Mouse (Mus musculus): ENCODE measurements around the gene AI837181.
"Not testable (repeated sequence)": the region's sequence is repeated elsewhere in the genome, so short reads cannot be mapped to it uniquely, and the experiment has no call there.

Gene AI837181

GRCm38 (mm10) chr19:5424782-5425741, at the start of gene AI837181, which contains the start of gene Drap1:
AI837181 (plus strand) TSS chr19:5425144.
Drap1 (minus strand) TSS chr19:5424979.
- peak; percentile 88 to 90 for DNase-seq (ENCODE audit: low spot score in 2 of 2)

- DNase-seq (ENCODE audit: low spot score in 2 of 2), result no peak
Measured at GRCm38 (mm10) chr19:5377446-5377845, 47.5 kb upstream of the AI837181 start.

GRCm38 (mm10) chr19:5383326-5383725, 41.6 kb upstream of the AI837181 start:
- DNase-seq (ENCODE audit: low spot score in 2 of 2), result no peak

- no peak for DNase-seq (ENCODE audit: low spot score in 2 of 2)
Measured at GRCm38 (mm10) chr19:5384715-5385114, 40.2 kb upstream of the AI837181 start.

GRCm38 (mm10) chr19:5388011-5388441, 36.9 kb upstream of the AI837181 start:
- no peak for DNase-seq (ENCODE audit: low spot score in 2 of 2)

GRCm38 (mm10) chr19:5388588-5389242, 36.2 kb upstream of the AI837181 start, which contains the start of gene Sart1:
Sart1 (minus strand) TSS chr19:5388703.
- DNase-seq (ENCODE audit: low spot score in 2 of 2), result peak; percentile 82 to 95

GRCm38 (mm10) chr19:5389647-5390046, 35.3 kb upstream of the AI837181 start:
- peak; percentile 27 to 43 for DNase-seq (ENCODE audit: low spot score in 2 of 2)

GRCm38 (mm10) chr19:5390416-5390815, 34.5 kb upstream of the AI837181 start:
- DNase-seq (ENCODE audit: low spot score in 2 of 2), result no peak

GRCm38 (mm10) chr19:5392892-5393291, 32.1 kb upstream of the AI837181 start:
- DNase-seq (ENCODE audit: low spot score in 2 of 2), result peak; percentile 42 to 54

GRCm38 (mm10) chr19:5394168-5394567, 30.8 kb upstream of the AI837181 start:
- no peak for DNase-seq (ENCODE audit: low spot score in 2 of 2)

GRCm38 (mm10) chr19:5395371-5395770, 29.6 kb upstream of the AI837181 start:
- DNase-seq (ENCODE audit: low spot score in 2 of 2), result no peak

GRCm38 (mm10) chr19:5401073-5401472, 23.9 kb upstream of the AI837181 start:
- not testable (repeated sequence) for DNase-seq (ENCODE audit: low spot score in 2 of 2)

- no peak for DNase-seq (ENCODE audit: low spot score in 2 of 2)
Measured at GRCm38 (mm10) chr19:5402293-5402692, 22.7 kb upstream of the AI837181 start, which contains the start of gene Tsga10ip. Tsga10ip (minus strand) TSS chr19:5402526.

- DNase-seq (ENCODE audit: low spot score in 2 of 2), result no peak
Measured at GRCm38 (mm10) chr19:5405924-5406323, 19.0 kb upstream of the AI837181 start.

GRCm38 (mm10) chr19:5406531-5407126, 18.3 kb upstream of the AI837181 start:
- DNase-seq (ENCODE audit: low spot score in 2 of 2), result not testable (repeated sequence)

- DNase-seq (ENCODE audit: low spot score in 2 of 2), result no peak
Measured at GRCm38 (mm10) chr19:5407133-5407532, 17.8 kb upstream of the AI837181 start.

- no peak for DNase-seq (ENCODE audit: low spot score in 2 of 2)
Measured at GRCm38 (mm10) chr19:5408057-5409001, 16.6 kb upstream of the AI837181 start.

- DNase-seq (ENCODE audit: low spot score in 2 of 2), result no peak
Measured at GRCm38 (mm10) chr19:5409068-5409467, 15.9 kb upstream of the AI837181 start.

- DNase-seq (ENCODE audit: low spot score in 2 of 2), result no peak
Measured at GRCm38 (mm10) chr19:5410641-5411040, 14.3 kb upstream of the AI837181 start.

- DNase-seq (ENCODE audit: low spot score in 2 of 2), result no peak
Measured at GRCm38 (mm10) chr19:5411961-5412360, 13.0 kb upstream of the AI837181 start.

- no peak for DNase-seq (ENCODE audit: low spot score in 2 of 2)
Measured at GRCm38 (mm10) chr19:5413840-5414239, 11.1 kb upstream of the AI837181 start.
